Mouse (Mus musculus): Measurements from ENCODE around the gene Pde11a. TPM values are rescaled to one million over a fixed set of nuclear protein-coding genes. Genes with fewer than 3 reads are reported as not detected.

Gene Pde11a
- 0.52 TPM for polyA plus RNA-seq (2014; fragmentation: Illumina TruSeq; extraction: RNeasy Lipid Tissue Mini Kit (QIAGEN cat#74804); ENCODE audit: low read depth, low replicate concordance)

DNA sequence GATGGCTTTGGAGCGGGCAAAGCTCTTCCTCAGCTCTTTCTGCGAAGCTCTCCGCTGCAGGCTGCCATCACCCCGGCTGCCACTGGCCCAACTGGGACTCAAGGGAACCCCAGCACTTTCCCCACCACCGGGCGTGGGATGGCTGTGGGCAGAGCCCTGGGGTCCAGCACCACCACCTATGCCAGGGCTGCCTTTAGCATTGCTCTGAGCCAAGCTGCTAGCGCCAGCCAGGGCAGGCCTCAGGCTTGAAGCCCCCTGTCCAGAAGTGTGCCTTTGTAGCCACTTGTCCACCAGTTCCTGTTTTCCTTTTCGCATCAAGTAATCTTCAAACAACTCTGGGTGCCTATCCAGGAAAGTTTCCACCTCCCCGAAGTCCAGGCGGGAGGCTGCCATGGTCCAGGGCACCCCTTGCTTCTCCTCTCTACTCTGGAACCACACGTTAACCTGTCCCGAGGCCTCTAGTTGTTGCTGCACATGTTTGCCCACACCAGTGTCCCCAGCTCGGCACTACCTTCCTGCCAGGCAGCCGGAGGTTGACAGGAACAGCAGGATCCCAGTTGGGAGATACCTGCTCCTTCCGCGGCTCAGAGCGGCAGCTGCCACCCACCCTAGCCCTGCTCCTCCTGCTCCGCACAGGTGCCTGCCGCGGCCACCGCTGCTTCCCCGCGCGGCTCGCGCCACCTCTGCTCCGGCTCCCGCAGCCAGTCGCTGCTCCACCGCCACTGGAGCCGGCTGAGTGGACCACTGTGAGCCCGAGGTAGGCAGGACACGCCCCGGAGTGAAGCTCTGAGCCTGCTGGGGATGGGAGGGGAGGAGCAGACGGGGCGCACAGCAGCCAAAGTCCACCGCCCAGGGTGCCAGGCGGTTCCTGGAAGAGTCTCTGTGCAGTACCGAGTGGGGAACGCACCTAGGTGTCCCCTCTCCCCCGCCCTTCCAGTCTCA, at the start of gene Pde11a:
TSS of gene Pde11a (minus strand) at position 560 of the 942 bp plus-strand sequence.

DNA sequence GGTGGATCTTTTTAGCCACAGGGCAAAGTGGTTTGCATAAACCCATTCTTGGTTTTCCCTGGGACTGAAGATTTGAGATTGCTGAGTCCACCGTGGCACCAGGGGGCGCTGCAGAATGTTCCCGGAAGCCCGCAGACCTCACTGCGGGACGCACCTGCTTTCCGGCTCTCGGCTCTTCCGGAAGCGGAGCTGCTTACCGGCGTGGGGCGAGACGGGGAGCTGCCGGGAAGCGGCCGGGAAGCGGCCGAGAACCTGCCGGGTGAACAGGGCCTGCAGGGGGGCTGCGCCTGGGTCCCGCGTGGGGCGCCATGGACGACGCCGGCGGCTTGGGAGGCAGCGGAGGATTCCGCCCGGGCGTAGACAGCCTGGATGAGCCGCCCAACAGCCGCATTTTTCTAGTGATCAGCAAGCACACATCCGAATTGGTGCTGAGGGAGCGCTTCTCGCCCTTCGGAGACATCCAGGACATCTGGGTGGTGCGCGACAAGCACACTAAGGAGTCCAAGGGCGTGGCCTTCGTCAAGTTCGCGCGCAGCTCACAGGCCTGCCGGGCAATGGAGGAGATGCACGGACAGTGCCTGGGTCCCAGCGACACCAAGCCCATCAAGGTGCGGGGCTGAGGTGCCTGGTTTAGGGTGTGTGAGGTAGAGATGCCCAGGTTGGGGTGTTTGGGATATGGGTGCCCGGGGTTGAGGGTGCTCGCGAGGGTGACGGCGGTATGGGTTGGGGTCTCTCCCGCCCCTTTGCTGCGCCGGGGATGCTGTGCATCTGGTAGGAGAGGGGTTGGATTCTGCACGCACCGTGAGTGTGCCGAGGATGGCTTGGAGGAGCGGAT, 31.5 kb upstream of the Pde11a start, which contains the start of gene Rbm45:
TSS of gene Rbm45 (plus strand) at position 164 of the 835 bp plus-strand sequence.

DNA sequence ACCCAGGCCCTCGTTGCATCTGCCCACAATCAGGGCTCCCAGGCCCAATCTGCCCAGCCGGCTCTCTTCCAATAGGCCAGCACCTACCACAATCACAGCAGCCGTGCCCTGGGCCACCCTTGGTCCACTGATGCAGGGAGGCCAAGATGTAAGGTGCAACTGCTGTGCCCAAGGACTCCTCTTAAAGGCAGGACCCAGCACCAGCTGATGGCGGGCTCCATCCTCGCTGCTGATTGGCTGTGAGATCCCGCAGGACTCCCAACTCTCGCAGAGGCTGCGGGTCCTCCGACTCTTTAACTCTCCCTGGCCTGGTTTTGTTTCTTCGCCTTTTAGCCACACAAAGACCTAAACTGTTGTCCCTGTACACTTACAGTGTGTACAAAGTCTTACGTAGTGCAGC, 21.7 kb upstream of the Pde11a start, which contains the start of gene Cyct:
TSS of gene Cyct (minus strand) at position 225 of the 400 bp plus-strand sequence.

DNA sequence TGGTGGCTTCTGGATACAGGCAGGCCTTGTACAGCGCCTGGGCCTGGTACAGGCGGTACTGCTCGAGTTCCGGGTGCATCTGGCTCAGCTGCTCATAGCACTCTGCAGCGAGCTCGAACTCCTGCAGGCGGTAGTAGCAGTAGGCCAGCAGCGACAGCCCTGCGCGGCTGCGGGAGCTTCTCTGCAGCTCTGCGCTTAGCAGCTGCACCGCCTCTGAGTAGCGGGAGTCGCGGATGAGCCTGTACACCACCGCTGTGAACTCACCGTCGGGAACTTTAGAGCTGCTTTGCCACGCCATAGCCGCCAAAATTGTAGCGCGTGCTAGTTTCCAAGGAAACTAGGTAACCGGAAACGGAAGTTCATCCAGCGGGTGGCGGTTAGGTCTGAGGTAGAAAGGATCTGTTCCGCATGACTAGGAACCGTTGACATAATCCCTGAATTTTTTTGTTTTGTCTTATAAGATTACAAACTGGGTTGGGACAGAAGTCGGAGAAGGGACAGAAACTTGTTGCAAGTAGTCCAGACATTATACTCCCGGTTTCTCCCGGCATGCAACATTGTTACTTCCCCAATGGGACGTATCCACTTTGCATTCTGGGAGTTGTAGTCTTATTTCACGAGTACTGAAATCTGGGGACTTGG, 357.0 kb downstream of the Pde11a start, which contains the start of gene Ttc30a1:
TSS of gene Ttc30a1 (minus strand) at position 528 of the 642 bp plus-strand sequence.

DNA sequence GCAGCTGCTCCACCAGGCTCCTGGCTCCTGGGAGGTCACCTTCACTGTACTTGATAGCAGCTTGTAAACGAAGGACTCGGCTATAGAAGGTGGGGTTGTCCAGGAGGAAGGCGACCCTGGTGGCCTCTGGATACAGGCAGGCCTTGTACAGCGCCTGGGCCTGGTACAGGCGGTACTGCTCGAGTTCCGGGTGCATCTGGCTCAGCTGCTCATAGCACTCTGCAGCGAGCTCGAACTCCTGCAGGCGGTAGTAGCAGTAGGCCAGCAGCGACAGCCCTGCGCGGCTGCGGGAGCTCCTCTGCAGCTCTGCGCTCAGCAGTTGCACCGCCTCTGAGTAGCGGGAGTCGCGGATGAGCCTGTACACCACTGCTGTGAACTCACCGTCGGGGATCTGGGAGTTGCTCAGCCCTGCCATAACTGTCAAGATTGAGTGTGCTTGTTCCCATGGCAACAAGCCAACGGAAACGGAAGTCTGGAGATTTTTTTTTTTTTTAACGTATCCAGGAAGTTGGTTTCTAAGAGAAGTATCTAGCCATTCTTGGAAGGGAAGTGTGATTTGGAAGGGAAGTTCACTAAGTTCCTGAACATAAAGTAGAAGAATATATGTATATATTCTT, 360.7 kb downstream of the Pde11a start, which contains the start of gene Ttc30a2:
TSS of gene Ttc30a2 (minus strand) at position 419 of the 617 bp plus-strand sequence.

Other genes starting within 250 kb of the Pde11a start
- gene Cyct, start 21.7 kb upstream of the Pde11a start, polyA plus RNA-seq (2014; fragmentation: Illumina TruSeq; extraction: RNeasy Lipid Tissue Mini Kit (QIAGEN cat#74804); ENCODE audit: low read depth, low replicate concordance), result 395 TPM
- gene Rbm45, start 31.2 kb upstream of the Pde11a start, polyA plus RNA-seq (2014; fragmentation: Illumina TruSeq; extraction: RNeasy Lipid Tissue Mini Kit (QIAGEN cat#74804); ENCODE audit: low read depth, low replicate concordance), result 13.1 TPM
- gene Osbpl6, start 67.7 kb upstream of the Pde11a start, polyA plus RNA-seq (2014; fragmentation: Illumina TruSeq; extraction: RNeasy Lipid Tissue Mini Kit (QIAGEN cat#74804); ENCODE audit: low read depth, low replicate concordance), result 0.20 TPM

Measured in testis, adult 10 weeks (tissue).